Mouse (Mus musculus): ENCODE measurements around the gene Nvl. TPM values are rescaled to one million over a fixed set of nuclear protein-coding genes. Genes with fewer than 3 reads are reported as not detected.
A peak's percentile ranks its signal among the peaks of the same experiment; 100 is the strongest.

The Nvl gene
- 25.9 and 27.7 TPM in 2 replicates for polyA plus RNA-seq (2012; ENCODE audit: insufficient read depth, insufficient read length, missing spikeins)

GRCm38 (mm10) chr1:181143950-181144836, at the start of gene Nvl, which contains the start of gene Cnih4:
TSS of gene Nvl (minus strand) at chr1:181144204.
TSS of gene Cnih4 (plus strand) at chr1:181144693.
- TF ChIP-seq POLR2A (IDR thresholded peaks at IDR 0.05; ENCODE audit: borderline replicate concordance, low read depth, low read length) (no peak), CTCF (IDR thresholded peaks at IDR 0.05; ENCODE audit: low read depth, low read length) (no peak)
- peak within 1 kb of the TSS; percentile 84 for H3K27ac ChIP-seq (ENCODE audit: insufficient read depth, low read depth, low read length)
- peaks cover 7% of the 10 kb centered on the region for H3K4me1 ChIP-seq (ENCODE audit: control insufficient read depth, insufficient read depth, low read length)
- peak within 1 kb of the TSS; percentile 80 for H3K4me3 ChIP-seq (ENCODE audit: insufficient read depth, low read length)

DNA sequence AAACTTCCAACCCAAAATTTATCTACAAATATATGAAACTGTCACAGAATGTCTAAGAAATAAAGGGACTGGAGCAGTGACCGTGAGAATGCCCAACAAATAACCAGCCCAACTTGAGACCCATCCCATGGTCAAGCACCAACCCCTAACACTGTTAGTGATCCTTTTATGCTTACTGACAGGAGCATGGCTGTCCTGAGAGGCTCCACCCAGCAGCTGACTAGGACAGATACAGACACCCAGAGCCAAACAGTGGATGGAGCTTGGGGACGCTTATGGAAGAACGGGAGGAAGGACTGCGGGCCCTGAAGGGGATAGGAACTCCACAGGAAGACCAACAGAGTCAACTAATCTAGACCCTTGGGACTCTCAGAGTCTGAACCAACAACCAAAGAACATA, 44.9 kb upstream of the Nvl start:
- Histone ChIP-seq H3K4me3 (ENCODE audit: insufficient read depth, low read length) (no peak overlapping the region), H3K4me1 (ENCODE audit: control insufficient read depth, insufficient read depth, low read length) (no peaks in the 10 kb centered on the region), H3K27ac (ENCODE audit: insufficient read depth, low read depth, low read length) (no peak overlapping the region)
- TF ChIP-seq CTCF (IDR thresholded peaks at IDR 0.05; ENCODE audit: low read depth, low read length): no peak

- TF ChIP-seq CTCF (IDR thresholded peaks at IDR 0.05; ENCODE audit: low read depth, low read length): no peak
- TF ChIP-seq POLR2A (IDR thresholded peaks at IDR 0.05; ENCODE audit: borderline replicate concordance, low read depth, low read length): no peak
- peaks cover 12% of the 10 kb centered on the region for H3K4me1 ChIP-seq (ENCODE audit: control insufficient read depth, insufficient read depth, low read length)
- H3K27ac ChIP-seq (ENCODE audit: insufficient read depth, low read depth, low read length): peak overlapping the region; percentile 88
- H3K4me3 ChIP-seq (ENCODE audit: insufficient read depth, low read length): peak overlapping the region; percentile 65
These were observed 26.2 kb upstream of the Nvl start for GRCm38 (mm10) chr1:181170210-181170609.

DNA sequence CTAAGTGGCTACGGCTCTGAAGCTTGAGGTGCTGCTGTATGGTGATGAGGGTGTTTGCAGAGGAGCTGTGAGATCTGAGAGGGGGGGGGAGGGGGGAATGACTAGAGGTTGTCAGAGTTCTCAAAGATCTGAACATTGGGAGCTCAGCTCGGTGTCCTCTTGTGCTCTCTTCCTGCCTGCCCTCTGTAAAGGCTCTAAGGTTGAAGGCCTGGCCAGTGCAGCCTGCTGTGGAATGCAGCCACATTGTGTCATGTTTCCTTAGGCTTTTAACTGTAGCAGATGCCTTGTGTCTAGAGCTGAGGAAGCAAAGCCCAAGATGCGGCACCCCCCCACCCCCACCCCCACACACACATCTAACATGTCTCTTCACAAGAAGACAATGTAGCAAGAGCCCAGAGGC, 24.4 kb upstream of the Nvl start:
- Histone ChIP-seq H3K27ac (ENCODE audit: insufficient read depth, low read depth, low read length) (no peak overlapping the region), H3K4me1 (ENCODE audit: control insufficient read depth, insufficient read depth, low read length) (peaks cover 12% of the 10 kb centered on the region), H3K4me3 (ENCODE audit: insufficient read depth, low read length) (no peak overlapping the region)
- no peak for TF ChIP-seq CTCF (IDR thresholded peaks at IDR 0.05; ENCODE audit: low read depth, low read length)
- no peak for TF ChIP-seq POLR2A (IDR thresholded peaks at IDR 0.05; ENCODE audit: borderline replicate concordance, low read depth, low read length)

GRCm38 (mm10) chr1:181167816-181168215, 23.8 kb upstream of the Nvl start:
- TF ChIP-seq CTCF (IDR thresholded peaks at IDR 0.05; ENCODE audit: low read depth, low read length) (no peak), POLR2A (IDR thresholded peaks at IDR 0.05; ENCODE audit: borderline replicate concordance, low read depth, low read length) (no peak)
- peaks cover 12% of the 10 kb centered on the region for H3K4me1 ChIP-seq (ENCODE audit: control insufficient read depth, insufficient read depth, low read length)
- no peak overlapping the region for H3K27ac ChIP-seq (ENCODE audit: insufficient read depth, low read depth, low read length)
- no peak overlapping the region for H3K4me3 ChIP-seq (ENCODE audit: insufficient read depth, low read length)

DNA sequence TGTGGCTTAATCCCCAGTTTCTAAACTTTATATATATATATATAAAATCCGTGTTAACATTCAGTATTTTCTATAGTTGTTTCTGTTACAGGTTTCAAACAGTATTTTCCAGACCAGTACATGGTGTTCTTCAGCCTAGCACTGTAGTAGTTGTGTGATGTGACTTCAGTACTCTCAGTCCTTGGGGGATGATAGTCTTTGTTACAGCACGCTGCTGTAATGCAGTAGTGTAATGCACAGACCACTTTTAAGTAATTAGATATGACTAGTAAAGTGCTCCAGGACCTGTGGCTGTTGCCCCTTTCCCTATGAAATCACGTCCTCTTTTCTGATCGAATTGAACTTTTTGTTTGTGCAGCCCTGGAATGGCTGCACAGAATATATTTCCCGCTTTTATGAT, 7.5 kb upstream of the Nvl start:
- TF ChIP-seq POLR2A (IDR thresholded peaks at IDR 0.05; ENCODE audit: borderline replicate concordance, low read depth, low read length) (no peak), CTCF (IDR thresholded peaks at IDR 0.05; ENCODE audit: low read depth, low read length) (no peak)
- Histone ChIP-seq H3K27ac (ENCODE audit: insufficient read depth, low read depth, low read length) (no peak overlapping the region), H3K4me3 (ENCODE audit: insufficient read depth, low read length) (peak overlapping the region; percentile 72), H3K4me1 (ENCODE audit: control insufficient read depth, insufficient read depth, low read length) (peaks cover 10% of the 10 kb centered on the region)

DNA sequence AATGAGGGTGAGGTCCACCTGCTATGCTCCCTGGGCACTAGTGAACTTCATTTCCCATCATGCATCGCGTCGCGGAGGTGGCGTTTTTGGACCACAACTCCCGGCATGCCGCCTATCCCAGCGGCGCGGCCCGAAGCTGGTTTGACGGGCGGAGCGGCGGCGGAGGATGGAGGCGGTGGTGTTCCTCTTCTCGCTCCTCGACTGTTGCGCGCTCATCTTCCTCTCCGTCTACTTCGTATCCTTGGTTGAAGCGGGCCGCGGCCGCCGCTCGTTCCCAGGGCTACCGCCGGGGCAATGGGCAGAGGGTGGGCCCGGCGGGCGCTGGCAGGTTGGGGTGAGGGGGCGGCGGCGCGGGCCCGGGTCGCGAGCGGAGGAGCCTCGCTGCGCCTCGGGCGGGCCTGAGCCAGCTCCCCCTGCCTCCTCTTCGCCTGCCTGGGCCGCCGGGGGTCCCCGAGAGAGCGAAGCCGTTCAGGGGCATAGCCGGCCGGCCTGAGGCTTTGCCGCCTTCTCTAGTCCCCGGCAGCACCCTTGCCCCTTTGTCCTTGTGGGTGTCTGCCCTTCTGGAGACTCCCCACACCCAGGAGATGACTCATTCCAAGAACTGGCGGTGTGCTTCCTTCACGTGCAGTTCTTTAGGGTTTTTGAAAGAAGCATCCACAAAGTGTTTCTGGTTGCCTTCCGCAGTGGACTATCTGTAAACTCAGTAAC, 7.0 kb upstream of the Nvl start:
- peak overlapping the region; percentile 46 for H3K27ac ChIP-seq (ENCODE audit: insufficient read depth, low read depth, low read length)

DNA sequence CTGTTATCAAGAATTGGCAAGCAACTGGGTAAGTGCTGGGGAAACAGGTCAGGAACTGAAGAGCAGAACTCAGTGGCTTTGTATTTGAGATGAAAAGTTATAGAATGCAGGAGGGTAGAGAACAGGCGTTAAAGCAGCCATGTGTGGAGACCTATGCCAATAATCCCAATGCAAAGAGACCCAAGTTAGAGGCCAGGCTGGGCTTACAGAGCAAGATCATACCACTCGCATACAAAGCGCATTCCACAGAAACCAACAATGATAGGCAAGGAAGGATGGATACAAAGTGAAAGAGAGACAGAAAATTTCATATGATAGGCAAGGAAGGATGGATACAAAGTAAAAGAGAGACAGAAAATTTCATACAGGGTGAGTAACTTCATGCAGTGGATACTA, 6.4 kb upstream of the Nvl start:
- no peak overlapping the region for H3K4me3 ChIP-seq (ENCODE audit: insufficient read depth, low read length)
- peaks cover 14% of the 10 kb centered on the region for H3K4me1 ChIP-seq (ENCODE audit: control insufficient read depth, insufficient read depth, low read length)
- H3K27ac ChIP-seq (ENCODE audit: insufficient read depth, low read depth, low read length): no peak overlapping the region
- TF ChIP-seq CTCF (IDR thresholded peaks at IDR 0.05; ENCODE audit: low read depth, low read length): no peak
- no peak for TF ChIP-seq POLR2A (IDR thresholded peaks at IDR 0.05; ENCODE audit: borderline replicate concordance, low read depth, low read length)

More for the DNA sequence above, 7.0 kb upstream of the Nvl start:
- peak overlapping the region; percentile 72 for H3K4me3 ChIP-seq (ENCODE audit: insufficient read depth, low read length)
- TF ChIP-seq CTCF (IDR thresholded peaks at IDR 0.05; ENCODE audit: low read depth, low read length): no peak
- no peak for TF ChIP-seq POLR2A (IDR thresholded peaks at IDR 0.05; ENCODE audit: borderline replicate concordance, low read depth, low read length)
- peaks cover 12% of the 10 kb centered on the region for H3K4me1 ChIP-seq (ENCODE audit: control insufficient read depth, insufficient read depth, low read length)

DNA sequence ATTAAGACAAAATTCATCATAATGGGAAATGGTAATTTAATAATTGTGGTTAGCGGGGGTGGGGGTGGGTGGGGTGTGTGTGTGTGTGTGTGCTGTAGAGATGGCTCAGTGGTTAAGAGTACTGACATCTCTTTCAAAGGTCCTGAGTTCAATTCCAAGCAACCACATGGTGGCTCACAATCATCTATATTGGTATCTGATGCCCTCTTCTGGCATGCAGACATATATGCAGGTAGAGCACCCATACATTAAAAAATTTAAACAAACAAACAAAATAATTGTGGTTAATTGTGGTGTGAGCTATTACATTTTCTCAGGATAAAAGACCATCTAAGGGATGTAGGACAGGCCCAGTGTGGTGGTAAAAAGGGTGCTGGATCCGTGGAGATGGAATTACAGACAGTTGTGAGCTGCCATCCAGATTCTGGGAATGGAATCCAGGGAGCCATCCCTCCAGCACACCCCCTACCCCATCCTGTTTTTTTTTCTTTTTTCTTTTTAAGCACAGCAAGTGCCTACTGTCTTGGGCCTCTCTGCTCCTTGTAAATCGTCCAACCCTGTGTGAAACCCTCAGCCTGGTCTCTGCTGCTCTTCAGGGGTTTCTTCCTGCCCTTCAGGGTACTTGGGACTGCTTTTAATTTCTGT, 5.5 kb upstream of the Nvl start:
- peaks cover 14% of the 10 kb centered on the region for H3K4me1 ChIP-seq (ENCODE audit: control insufficient read depth, insufficient read depth, low read length)

More for the DNA sequence above, 5.5 kb upstream of the Nvl start:
- H3K27ac ChIP-seq (ENCODE audit: insufficient read depth, low read depth, low read length): no peak overlapping the region
- no peak overlapping the region for H3K4me3 ChIP-seq (ENCODE audit: insufficient read depth, low read length)
- TF ChIP-seq CTCF (IDR thresholded peaks at IDR 0.05; ENCODE audit: low read depth, low read length): no peak

All from bone marrow macrophage, adult 2 months (primary cell).